ENCODE assay signal across 9 mouse cellular contexts in the genomic region with DNA sequence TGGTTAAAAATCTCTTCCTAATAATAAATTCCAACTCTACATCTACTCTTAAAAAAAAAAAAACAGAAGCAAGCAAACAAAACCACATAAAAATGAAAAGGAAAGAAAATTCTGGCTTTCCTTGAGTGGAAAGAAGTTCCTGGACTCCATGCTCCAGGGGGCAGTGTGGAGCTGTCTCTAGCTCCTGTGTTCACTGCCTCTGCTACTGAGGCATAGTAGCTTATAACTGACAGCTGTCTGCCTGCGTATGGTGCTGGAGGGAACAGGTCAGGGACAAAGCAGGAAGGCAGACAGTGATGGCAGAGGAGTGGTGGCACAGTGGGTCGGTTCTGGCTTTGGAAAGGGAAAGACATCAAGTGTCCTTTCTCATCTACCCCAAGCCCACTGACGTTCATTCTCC. TPM values are rescaled to one million over a fixed set of nuclear protein-coding genes. Genes with fewer than 3 reads are reported as not detected.
DNase-seq lines count a peak whose midpoint lies in the region; ATAC-seq and TF ChIP-seq lines count a peak whose summit lies in the region.
"Had no signal": no experiment of that assay in that cellular context is flagged by ENCODE, and none has a peak within 500 bp of the region (broad histone marks: within the 10 kb centered on the region; RNA-seq: fewer than 3 reads in every experiment).

No protein-coding gene starts in this region.

- TF ChIP-seq CTCF in brain, embryonic 14.5 days (IDR thresholded peaks at IDR 0.05; ENCODE audit: borderline replicate concordance, extremely low read depth, insufficient read depth, insufficient read length): peak; percentile 68; the same call in 1 of the 2 replicates

- H3K27ac ChIP-seq in intestine, embryonic 15.5 days: no peak overlapping the region

- ATAC-seq in intestine, embryonic 15.5 days: no peak

- no peaks in the 10 kb centered on the region for H3K4me1 ChIP-seq in intestine, embryonic 15.5 days (replicated peaks)

- no peaks in the 10 kb centered on the region for H3K9me3 ChIP-seq in intestine, embryonic 15.5 days

- no peak overlapping the region for H3K9ac ChIP-seq in intestine, embryonic 15.5 days

- no peak overlapping the region for H3K4me2 ChIP-seq in intestine, embryonic 15.5 days (replicated peaks)

- no peak for TF ChIP-seq POLR2A in brain, embryonic 14.5 days (IDR thresholded peaks at IDR 0.05; ENCODE audit: borderline replicate concordance, extremely low read depth, insufficient read depth, insufficient read length, poor library complexity, severe bottlenecking)

- 43% methylated on average over 3 of the region's 3 CpGs for WGBS in intestine, embryonic 15.5 days

- no peaks in the 10 kb centered on the region for H3K27me3 ChIP-seq in intestine, embryonic 15.5 days (replicated peaks)

- intact Hi-C loops in left cerebral cortex, postnatal 14 days (cut with DNase I): loop anchor here (5.0 kb wide), 1 partner anchor 110 kb away; no protein-coding TSS in a partner anchor

- DNase-seq in gastrocnemius, adult 18-20 months (ENCODE audit: low spot score): peak; percentile 49
- no peak for DNase-seq in gastrocnemius, postnatal 25 days
- DNase-seq in 416B (ENCODE audit: low read depth): peak; percentile 5
- peak; percentile 75 for DNase-seq in brain, embryonic 14.5 days (ENCODE audit: low read depth)
- peak; percentile 10 to 15 for DNase-seq in gastrocnemius, adult 8-10 months (ENCODE audit: low spot score in 2 of 2)
- peak; percentile 60 to 70 for DNase-seq in left cerebral cortex, postnatal 14 days (ENCODE audit: low spot score in 2 of 2)
- peak; percentile 24 for DNase-seq in neural tube, embryonic 10.5 days (ENCODE audit: extremely low spot score, low spot score)

- H3K4me3 ChIP-seq in intestine, embryonic 15.5 days (replicated peaks): no peak overlapping the region

- no peaks in the 10 kb centered on the region for H3K36me3 ChIP-seq in intestine, embryonic 15.5 days

RNA-seq across cellular contexts. Expression of a gene that starts 10.5 kb away (rescaled TPM):
- total RNA-seq in gastrocnemius, adult 18-20 months (2021): 1 to 10 TPM; 5.9 to 6.4 TPM
- 10 to 100 TPM; 12.1 to 23.8 TPM for total RNA-seq in gastrocnemius, postnatal 25 days (2021)
- polyA plus RNA-seq in brain, embryonic 14.5 days (2012; rRNA removed): 156 and 174 TPM in 2 replicates
- total RNA-seq in gastrocnemius, adult 8-10 months (2022): 1 to 10 TPM; 3.9 to 7.9 (median 5.4) TPM
- total RNA-seq in left cerebral cortex, postnatal 14 days (2021): 10 to 100 TPM; 42.7 to 49.8 TPM
- polyA plus RNA-seq in intestine, embryonic 15.5 days (2015; fragmentation: Nextera tagmentation; extraction: Ambion mirVana): 63.6 and 66.4 TPM in 2 replicates
- total RNA-seq: MEL had no signal
